Mouse (Mus musculus) heart, adult 2 months (tissue): ENCODE results near the gene Fgf3. TPM values are rescaled to one million over a fixed set of nuclear protein-coding genes. Genes with fewer than 3 reads are reported as not detected.

Experiments used
- DNase-seq, 2 experiments: peaks; one replicate each; pipeline ENCODE4 v3.0.0; 2021
- H3K27ac ChIP-seq: fragments of 200-600 bp; 2 replicates; pipeline ENCODE4 v1.8.1; 2022
- H3K27me3 ChIP-seq: fragments of 200-500 bp; 2 replicates; pipeline ENCODE4 v1.6.1; 2012; ENCODE audit warnings: mild to moderate bottlenecking, low read length, inconsistent platforms, mixed read lengths; ENCODE audit not compliant: control insufficient read depth, insufficient read depth
- H3K36me3 ChIP-seq: fragments of 200-500 bp; 2 replicates; pipeline ENCODE4 v1.6.1; 2012; ENCODE audit warnings: low read length, inconsistent platforms; ENCODE audit not compliant: control insufficient read depth, insufficient read depth
- H3K4me1 ChIP-seq: fragments of 200-500 bp; 2 replicates; pipeline ENCODE4 v1.6.1; 2011; ENCODE audit warnings: low read length; ENCODE audit not compliant: control insufficient read depth, insufficient read depth
- H3K4me3 ChIP-seq: fragments of 200-600 bp; 2 replicates; pipeline ENCODE4 v1.8.1; 2022
- H3K79me2 ChIP-seq: fragments of 200-500 bp; replicated peaks from 2 replicates; pipeline ENCODE4 v1.6.1; 2012; ENCODE audit warnings: mild to moderate bottlenecking, inconsistent platforms, low read length, moderate library complexity, mixed read lengths; ENCODE audit not compliant: control insufficient read depth, insufficient read depth
- H3K9ac ChIP-seq: fragments of 200-500 bp; 2 replicates; pipeline ENCODE4 v1.6.1; 2012; ENCODE audit warnings: low read depth, mild to moderate bottlenecking, control low read depth, inconsistent platforms, low read length, mixed read lengths
- CTCF ChIP-seq: fragments of 200-600 bp; IDR thresholded peaks from 2 replicates; pipeline ENCODE4 v1.8.1; 2022; ENCODE audit warnings: antibody characterized with exemption, mild to moderate bottlenecking, moderate library complexity
- EP300 ChIP-seq: fragments of 200-500 bp; IDR thresholded peaks from 2 replicates; pipeline ENCODE4 v1.6.1; 2011; ENCODE audit warnings: low read depth, low read length, control low read depth; ENCODE audit not compliant: insufficient read depth
- POLR2A ChIP-seq: fragments of 200-500 bp; IDR thresholded peaks from 2 replicates; pipeline ENCODE4 v1.6.1; 2011; ENCODE audit warnings: mild to moderate bottlenecking, low read depth, low read length, control low read depth; ENCODE audit not compliant: insufficient read depth
- WGBS: fragments of 180-500 bp; shearing (Covaris S2); methylation state at CpG from one replicate; pipeline ENCODE4 v1.1.7; 2018; 5-methylcytosine and 5-hydroxymethylcytosine counted together
- intact Hi-C: fragments of 180-260 bp; cut with DNase I; formaldehyde crosslinking; loops from one replicate; pipeline ENCODE4 v1.15.1; 2025
- polyA plus RNA-seq: library from polyadenylated mRNA; depleted of rRNA; stranded (reverse); fragments of >200 nt; gene quantifications from 2 replicates; pipeline ENCODE4 v1.2.3, GENCODE M21; 2012
- total RNA-seq, 2 experiments: library from RNA; stranded (reverse); gene quantifications; 2 replicates each; pipeline ENCODE4 v1.2.3; 2021

Fgf3 gene
- total and polyA plus RNA-seq, 3 experiments = not detected

GRCm38 (mm10) chr7:144854966-144855365, 17.1 kb downstream of the Fgf3 start:
- intact Hi-C loops = no loop called here
- Histone ChIP-seq H3K27ac (no peak overlapping the region), H3K4me1 (no peaks in the 10 kb centered on the region), H3K79me2 (no peaks in the 10 kb centered on the region), H3K4me3 (no peak overlapping the region), H3K9ac (no peak overlapping the region), H3K27me3 (no peaks in the 10 kb centered on the region), H3K36me3 (no peaks in the 10 kb centered on the region)
- WGBS = 46% methylated on average over 3 of the region's 3 CpGs
- no peak for TF ChIP-seq CTCF
- TF ChIP-seq EP300 = no peak
- no peak for TF ChIP-seq POLR2A
- DNase-seq = no peak

- peaks cover 10% of the 10 kb centered on the region for H3K27me3 ChIP-seq
- no peak overlapping the region for H3K4me3 ChIP-seq
- H3K79me2 ChIP-seq = no peaks in the 10 kb centered on the region
- H3K36me3 ChIP-seq = no peaks in the 10 kb centered on the region
- DNase-seq = no peak
- intact Hi-C loops = no loop called here
- no peak for TF ChIP-seq CTCF
- no peak for TF ChIP-seq POLR2A
- TF ChIP-seq EP300 = no peak
- no peak overlapping the region for H3K9ac ChIP-seq
- 76% methylated on average over 7 of the region's 7 CpGs for WGBS
- H3K4me1 ChIP-seq = no peaks in the 10 kb centered on the region
- no peak overlapping the region for H3K27ac ChIP-seq
These were observed 19.3 kb downstream of the Fgf3 start for GRCm38 (mm10) chr7:144857158-144857557.

GRCm38 (mm10) chr7:144857826-144858342, 20.0 kb downstream of the Fgf3 start:
- Histone ChIP-seq H3K4me1 (no peaks in the 10 kb centered on the region), H3K79me2 (no peaks in the 10 kb centered on the region), H3K9ac (no peak overlapping the region), H3K27ac (no peak overlapping the region), H3K36me3 (no peaks in the 10 kb centered on the region), H3K4me3 (no peak overlapping the region), H3K27me3 (peaks cover 14% of the 10 kb centered on the region)
- no peak for TF ChIP-seq CTCF
- no peak for TF ChIP-seq POLR2A
- no peak for TF ChIP-seq EP300
- intact Hi-C loops = no loop called here
- whole genome bisulfite sequencing = 71% methylated on average over 3 of the region's 3 CpGs
- DNase-seq = no peak

GRCm38 (mm10) chr7:144858702-144859101, 20.8 kb downstream of the Fgf3 start:
- H3K27me3 ChIP-seq = peaks cover 15% of the 10 kb centered on the region
- intact Hi-C loops = no loop called here
- H3K27ac ChIP-seq = no peak overlapping the region
- no peak overlapping the region for H3K9ac ChIP-seq
- no peaks in the 10 kb centered on the region for H3K79me2 ChIP-seq
- no peak for TF ChIP-seq EP300
- TF ChIP-seq POLR2A = no peak
- no peak for TF ChIP-seq CTCF
- DNase-seq = no peak
- 93% methylated on average over 1 of the region's 1 CpGs for WGBS
- H3K4me1 ChIP-seq = no peaks in the 10 kb centered on the region
- no peaks in the 10 kb centered on the region for H3K36me3 ChIP-seq
- H3K4me3 ChIP-seq = no peak overlapping the region

- Histone ChIP-seq H3K27me3 (peaks cover 18% of the 10 kb centered on the region), H3K4me3 (no peak overlapping the region), H3K79me2 (no peaks in the 10 kb centered on the region), H3K9ac (no peak overlapping the region), H3K36me3 (no peaks in the 10 kb centered on the region), H3K27ac (no peak overlapping the region), H3K4me1 (no peaks in the 10 kb centered on the region)
- no peak for DNase-seq
- intact Hi-C loops = no loop called here
- 2% methylated on average over 72 of the region's 72 CpGs for WGBS
- TF ChIP-seq CTCF (no peak), POLR2A (no peak), EP300 (no peak)
These were observed 23.3 kb downstream of the Fgf3 start for GRCm38 (mm10) chr7:144861056-144861768.

GRCm38 (mm10) chr7:144861769-144862070, 23.8 kb downstream of the Fgf3 start:
- TF ChIP-seq POLR2A = no peak
- no peak for TF ChIP-seq CTCF
- TF ChIP-seq EP300 = no peak
- Histone ChIP-seq H3K9ac (no peak overlapping the region), H3K4me1 (no peaks in the 10 kb centered on the region), H3K27ac (no peak overlapping the region), H3K36me3 (no peaks in the 10 kb centered on the region), H3K79me2 (no peaks in the 10 kb centered on the region), H3K4me3 (no peak overlapping the region), H3K27me3 (peaks cover 18% of the 10 kb centered on the region)
- WGBS = 1% methylated on average over 28 of the region's 28 CpGs
- intact Hi-C loops = no loop called here
- DNase-seq = no peak
